Mouse (Mus musculus) right cerebral cortex, postnatal 36 days (tissue): Measurements from ENCODE around the gene 1700037C18Rik.
"Not testable (repeated sequence)": the region's sequence is repeated elsewhere in the genome, so short reads cannot be mapped to it uniquely, and the experiment has no call there.

ENCODE experiments used
- DNase-seq, 2 experiments: peaks; one replicate each; pipeline ENCODE4 v3.0.0; 2022; ENCODE audit warnings: low spot score in 2 of 2, mixed read lengths in 1 of 2

The 1700037C18Rik gene

GRCm38 (mm10) chr16:3872216-3873047 is 36.1 kb downstream of the 1700037C18Rik start, which contains the start of gene Naa60:
Gene Naa60, plus strand, starts transcription at chr16:3872375.
- peak; percentile 85 to 87 for DNase-seq

GRCm38 (mm10) chr16:3871815-3872214 is 36.7 kb downstream of the 1700037C18Rik start:
- no peak for DNase-seq

- no peak for DNase-seq
Observed at GRCm38 (mm10) chr16:3859254-3859653, 49.2 kb downstream of the 1700037C18Rik start.

GRCm38 (mm10) chr16:3855776-3856175 is 52.7 kb downstream of the 1700037C18Rik start:
- no peak for DNase-seq

GRCm38 (mm10) chr16:3854437-3855182 is 53.9 kb downstream of the 1700037C18Rik start:
- DNase-seq: no peak

GRCm38 (mm10) chr16:3852586-3852985 is 55.9 kb downstream of the 1700037C18Rik start:
- DNase-seq: no peak

GRCm38 (mm10) chr16:3851301-3851700 is 57.2 kb downstream of the 1700037C18Rik start:
- DNase-seq: not testable (repeated sequence)

GRCm38 (mm10) chr16:3848416-3848815 is 60.1 kb downstream of the 1700037C18Rik start:
- DNase-seq: no peak

GRCm38 (mm10) chr16:3847871-3848270 is 60.6 kb downstream of the 1700037C18Rik start:
- DNase-seq: no peak

GRCm38 (mm10) chr16:3846711-3847518 is 61.6 kb downstream of the 1700037C18Rik start, which contains the start of gene Zfp174:
Gene Zfp174, plus strand, starts transcription at chr16:3847268.
- peak; percentile 92 to 96 for DNase-seq
